Mouse (Mus musculus) MEL (cell line): ENCODE results near the gene Olfr598. TPM values are rescaled to one million over a fixed set of nuclear protein-coding genes. Genes with fewer than 3 reads are reported as not detected.

Experiments used
- polyA plus RNA-seq, 2 experiments: library from polyadenylated mRNA; stranded (reverse) in 1 of 2; unstranded in 1 of 2; fragments of >175 nt in 1 of 2; fragments of >200 nt in 1 of 2; gene quantifications; 2 replicates each; pipeline versions ENCODE4 v1.2.1 to v1.2.4; 2012; ENCODE audit warnings: low replicate concordance in 2 of 2, low read depth in 1 of 2; ENCODE audit not compliant: insufficient read length in 2 of 2, insufficient read depth in 1 of 2, missing spikeins in 1 of 2
- total RNA-seq: library from RNA; depleted of rRNA; stranded (reverse); fragments of 300-350 nt; gene quantifications from 2 replicates; pipeline ENCODE4 v1.2.3, GENCODE M21; 2012; rRNA removed

Olfr598 gene
- total and polyA plus RNA-seq, 3 experiments: not detected

Other genes with a start within 250 kb of the Olfr598 start
- gene Olfr584, start 241.7 kb upstream of the Olfr598 start, total RNA-seq: not detected in 2 replicates
- gene Olfr584, start 241.7 kb upstream of the Olfr598 start, polyA plus RNA-seq: not detected
- not detected in 2 replicates for gene Olfr585, start 225.8 kb upstream of the Olfr598 start, total RNA-seq
- gene Olfr585, start 225.8 kb upstream of the Olfr598 start, polyA plus RNA-seq: not detected
- gene Olfr586, start 197.9 kb upstream of the Olfr598 start, total RNA-seq: not detected in 2 replicates
- gene Olfr586, start 197.9 kb upstream of the Olfr598 start, polyA plus RNA-seq: not detected
- not detected in 2 replicates for gene Olfr588-ps1, start 182.7 kb upstream of the Olfr598 start, total RNA-seq
- not detected for gene Olfr588-ps1, start 182.7 kb upstream of the Olfr598 start, polyA plus RNA-seq
- not detected in 2 replicates for gene Olfr589, start 167.2 kb upstream of the Olfr598 start, total RNA-seq
- not detected for gene Olfr589, start 167.2 kb upstream of the Olfr598 start, polyA plus RNA-seq
- not detected in 2 replicates for gene Olfr591, start 145.2 kb upstream of the Olfr598 start, total RNA-seq
- not detected for gene Olfr591, start 145.2 kb upstream of the Olfr598 start, polyA plus RNA-seq
- gene Olfr592, start 138.8 kb upstream of the Olfr598 start, total RNA-seq: not detected in 2 replicates
- gene Olfr592, start 138.8 kb upstream of the Olfr598 start, polyA plus RNA-seq: not detected
- not detected in 2 replicates for gene Olfr593, start 111.7 kb upstream of the Olfr598 start, total RNA-seq
- not detected for gene Olfr593, start 111.7 kb upstream of the Olfr598 start, polyA plus RNA-seq
- gene Olfr594, start 106.6 kb upstream of the Olfr598 start, total RNA-seq: not detected in 2 replicates
- not detected for gene Olfr594, start 106.6 kb upstream of the Olfr598 start, polyA plus RNA-seq
- not detected in 2 replicates for gene Usp17ld, start 71.1 kb upstream of the Olfr598 start, total RNA-seq
- not detected for gene Usp17ld, start 71.1 kb upstream of the Olfr598 start, polyA plus RNA-seq
- not detected in 2 replicates for gene Olfr596, start 17.9 kb upstream of the Olfr598 start, total RNA-seq
- not detected for gene Olfr596, start 17.9 kb upstream of the Olfr598 start, polyA plus RNA-seq
- not detected in 2 replicates for gene Olfr597, start 7.3 kb upstream of the Olfr598 start, total RNA-seq
- not detected for gene Olfr597, start 7.3 kb upstream of the Olfr598 start, polyA plus RNA-seq
- not detected in 2 replicates for gene Olfr599, start 12.3 kb downstream of the Olfr598 start, total RNA-seq
- gene Olfr599, start 12.3 kb downstream of the Olfr598 start, polyA plus RNA-seq: not detected
- gene Olfr600, start 26.1 kb downstream of the Olfr598 start, total RNA-seq: not detected in 2 replicates
- not detected for gene Olfr600, start 26.1 kb downstream of the Olfr598 start, polyA plus RNA-seq
- not detected in 2 replicates for gene Olfr601, start 39.1 kb downstream of the Olfr598 start, total RNA-seq
- gene Olfr601, start 39.1 kb downstream of the Olfr598 start, polyA plus RNA-seq: not detected
- gene Olfr603, start 62.6 kb downstream of the Olfr598 start, total RNA-seq: not detected in 2 replicates
- not detected for gene Olfr603, start 62.6 kb downstream of the Olfr598 start, polyA plus RNA-seq
- gene Usp17lc, start 91.5 kb downstream of the Olfr598 start, total RNA-seq: not detected in 2 replicates
- not detected for gene Usp17lc, start 91.5 kb downstream of the Olfr598 start, polyA plus RNA-seq
- not detected in 2 replicates for gene Olfr605, start 121.9 kb downstream of the Olfr598 start, total RNA-seq
- gene Olfr605, start 121.9 kb downstream of the Olfr598 start, polyA plus RNA-seq: not detected
- gene Olfr606, start 125.5 kb downstream of the Olfr598 start, total RNA-seq: not detected in 2 replicates
- gene Olfr606, start 125.5 kb downstream of the Olfr598 start, polyA plus RNA-seq: not detected
- not detected in 2 replicates for gene Olfr607, start 140.6 kb downstream of the Olfr598 start, total RNA-seq
- gene Olfr607, start 140.6 kb downstream of the Olfr598 start, polyA plus RNA-seq: not detected
- not detected in 2 replicates for gene Olfr608, start 146.3 kb downstream of the Olfr598 start, total RNA-seq
- gene Olfr608, start 146.3 kb downstream of the Olfr598 start, polyA plus RNA-seq: not detected
- gene Olfr609, start 174.5 kb downstream of the Olfr598 start, total RNA-seq: not detected in 2 replicates
- not detected for gene Olfr609, start 174.5 kb downstream of the Olfr598 start, polyA plus RNA-seq
- not detected in 2 replicates for gene Olfr610, start 188.6 kb downstream of the Olfr598 start, total RNA-seq
- gene Olfr610, start 188.6 kb downstream of the Olfr598 start, polyA plus RNA-seq: not detected
- gene Olfr611, start 197.3 kb downstream of the Olfr598 start, total RNA-seq: not detected in 2 replicates
- not detected for gene Olfr611, start 197.3 kb downstream of the Olfr598 start, polyA plus RNA-seq
- gene Olfr612, start 219.1 kb downstream of the Olfr598 start, total RNA-seq: not detected in 2 replicates
- gene Olfr612, start 219.1 kb downstream of the Olfr598 start, polyA plus RNA-seq: not detected
- gene Olfr613, start 224.5 kb downstream of the Olfr598 start, total RNA-seq: not detected in 2 replicates
- gene Olfr613, start 224.5 kb downstream of the Olfr598 start, polyA plus RNA-seq: not detected
- not detected in 2 replicates for gene Olfr615, start 232.5 kb downstream of the Olfr598 start, total RNA-seq
- not detected for gene Olfr615, start 232.5 kb downstream of the Olfr598 start, polyA plus RNA-seq
- not detected in 2 replicates for gene Olfr616, start 245.6 kb downstream of the Olfr598 start, total RNA-seq
- gene Olfr616, start 245.6 kb downstream of the Olfr598 start, polyA plus RNA-seq: not detected
- gene Olfr617, start 249.5 kb downstream of the Olfr598 start, total RNA-seq: not detected in 2 replicates
- gene Olfr617, start 249.5 kb downstream of the Olfr598 start, polyA plus RNA-seq: not detected